Mouse (Mus musculus) kidney, adult 2 months (tissue): ENCODE measurements around the gene Nfib.

Source experiments
- CTCF ChIP-seq: fragments of 200-500 bp; conservative IDR thresholded peaks from 2 replicates; pipeline ENCODE4 v1.5.1; 2011; ENCODE audit warnings: low read depth, mild to moderate bottlenecking, control low read depth, low read length, moderate library complexity, mixed read lengths; ENCODE audit not compliant: insufficient read depth, insufficient read length
- POLR2A ChIP-seq: fragments of 200-500 bp; IDR thresholded peaks from one replicate; pipeline ENCODE4 v1.6.1; 2011; ENCODE audit warnings: low read depth, low read length, control low read depth

DNA sequence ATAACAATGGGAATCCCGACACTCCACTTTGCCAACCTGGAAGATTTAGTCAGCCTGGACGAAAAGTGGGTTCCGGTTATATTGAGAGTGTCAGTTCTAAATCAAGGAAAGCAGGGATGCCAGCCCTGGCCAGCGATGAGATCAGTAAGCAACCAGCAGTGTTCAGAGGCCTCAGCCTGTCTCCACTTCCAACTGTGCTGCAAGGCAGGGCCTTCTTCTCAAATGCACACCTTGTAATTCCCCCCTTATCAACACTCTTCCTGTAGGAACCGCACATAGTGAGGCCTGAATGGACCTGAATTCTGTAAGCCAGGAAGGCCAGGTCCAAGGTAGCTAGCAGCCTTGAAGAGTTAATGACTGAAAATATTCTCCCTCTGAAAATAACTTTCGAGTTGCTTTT is 239.4 kb downstream of the Nfib start:
- TF ChIP-seq CTCF (no peak), POLR2A (no peak)
